Mouse (Mus musculus): ENCODE data around the gene Banp. TPM values are rescaled to one million over a fixed set of nuclear protein-coding genes. Genes with fewer than 3 reads are reported as not detected.

Gene Banp
- total RNA-seq, 1 experiment = 53.8 TPM

GRCm38 (mm10) chr8:121905420-121905819 lies 44.1 kb upstream of the Banp start:
- Histone ChIP-seq H3K9ac (ENCODE audit: insufficient read depth, low read depth, low read length, poor library complexity, severe bottlenecking) (no peak overlapping the region), H3K4me1 (ENCODE audit: control insufficient read depth in 2 of 2, insufficient read depth in 2 of 2, low read length in 2 of 2, poor library complexity in 1 of 2) (peaks cover 12 to 36% of the 10 kb centered on the region in 2 experiments; a peak in 3 of 4 replicates)
- DNase-seq (ENCODE audit: low read depth, low spot score) = no peak

DNA sequence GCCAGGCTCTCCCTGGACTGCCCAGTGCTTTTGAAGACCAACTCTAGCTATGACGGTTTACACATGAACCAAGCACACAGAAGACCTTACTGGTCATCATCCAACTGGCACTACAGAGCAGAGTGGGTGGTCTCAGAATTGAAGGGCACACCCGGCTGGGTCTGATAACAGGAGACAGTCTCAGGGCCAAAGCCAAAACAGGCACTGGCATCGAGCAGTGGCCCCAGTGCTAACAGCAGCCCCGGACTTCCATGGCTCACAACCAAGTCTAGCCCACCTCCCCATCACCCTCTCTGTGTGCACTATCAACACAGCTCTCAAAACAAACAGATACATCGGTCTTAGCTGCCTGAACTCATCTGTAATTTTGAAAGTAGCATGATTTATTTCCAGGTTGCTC lies 43.7 kb upstream of the Banp start:
- TF ChIP-seq ZC3H11A (IDR thresholded peaks at IDR 0.05; ENCODE audit: borderline replicate concordance, low read depth, low read length) (no peak), ZNF384 (IDR thresholded peaks at IDR 0.05; ENCODE audit: low read depth, low read length) (no peak), HCFC1 (IDR thresholded peaks at IDR 0.05; ENCODE audit: borderline replicate concordance, insufficient read depth, low read length) (no peak), MAFK (IDR thresholded peaks at IDR 0.05; ENCODE audit: insufficient read depth, low read depth, low read length) (no peak), CHD2 (IDR thresholded peaks at IDR 0.05; ENCODE audit: low read depth, low read length) (no peak)
- Histone ChIP-seq H3K4me1 (ENCODE audit: control insufficient read depth in 2 of 2, insufficient read depth in 2 of 2, low read length in 2 of 2, poor library complexity in 1 of 2) (peaks cover 12 to 35% of the 10 kb centered on the region in 2 experiments; a peak in 3 of 4 replicates), H3K4me3 (ENCODE audit: insufficient read depth in 1 of 2, low read depth in 1 of 2, low read length in 2 of 2, poor library complexity in 1 of 2, severe bottlenecking in 1 of 2) (peak overlapping the region; percentile 92 to 95), H3K27ac (ENCODE audit: insufficient read depth, low read depth, low read length, poor library complexity, severe bottlenecking) (no peak overlapping the region), H3K9me3 (ENCODE audit: control insufficient read depth, insufficient read depth, low read depth, low read length) (no peaks in the 10 kb centered on the region), H3K9ac (ENCODE audit: insufficient read depth, low read depth, low read length, poor library complexity, severe bottlenecking) (peak overlapping the region; percentile 93), H3K36me3 (ENCODE audit: control insufficient read depth, insufficient read depth, low read length, poor library complexity, severe bottlenecking) (peaks cover 33% of the 10 kb centered on the region)
- DNase-seq (ENCODE audit: low read depth, low spot score) = no peak
- in situ Hi-C loops (cut with MboI; ENCODE audit: low sequenced_read_pairs in 2 of 2, unreplicated experiment in 2 of 2) = no loop called here

More at GRCm38 (mm10) chr8:121905420-121905819, 44.1 kb upstream of the Banp start:
- Histone ChIP-seq H3K36me3 (ENCODE audit: control insufficient read depth, insufficient read depth, low read length, poor library complexity, severe bottlenecking) (peaks cover 35% of the 10 kb centered on the region), H3K27ac (ENCODE audit: insufficient read depth, low read depth, low read length, poor library complexity, severe bottlenecking) (no peak overlapping the region), H3K9me3 (ENCODE audit: control insufficient read depth, insufficient read depth, low read depth, low read length) (no peaks in the 10 kb centered on the region), H3K4me3 (ENCODE audit: insufficient read depth in 1 of 2, low read depth in 1 of 2, low read length in 2 of 2, poor library complexity in 1 of 2, severe bottlenecking in 1 of 2) (peak overlapping the region; percentile 92 to 95)
- in situ Hi-C loops (cut with MboI; ENCODE audit: low sequenced_read_pairs in 2 of 2, unreplicated experiment in 2 of 2) = no loop called here
- TF ChIP-seq MAFK (IDR thresholded peaks at IDR 0.05; ENCODE audit: insufficient read depth, low read depth, low read length) (no peak), CHD2 (IDR thresholded peaks at IDR 0.05; ENCODE audit: low read depth, low read length) (no peak), ZC3H11A (IDR thresholded peaks at IDR 0.05; ENCODE audit: borderline replicate concordance, low read depth, low read length) (no peak), ZNF384 (IDR thresholded peaks at IDR 0.05; ENCODE audit: low read depth, low read length) (no peak), HCFC1 (IDR thresholded peaks at IDR 0.05; ENCODE audit: borderline replicate concordance, insufficient read depth, low read length) (no peak)

DNA sequence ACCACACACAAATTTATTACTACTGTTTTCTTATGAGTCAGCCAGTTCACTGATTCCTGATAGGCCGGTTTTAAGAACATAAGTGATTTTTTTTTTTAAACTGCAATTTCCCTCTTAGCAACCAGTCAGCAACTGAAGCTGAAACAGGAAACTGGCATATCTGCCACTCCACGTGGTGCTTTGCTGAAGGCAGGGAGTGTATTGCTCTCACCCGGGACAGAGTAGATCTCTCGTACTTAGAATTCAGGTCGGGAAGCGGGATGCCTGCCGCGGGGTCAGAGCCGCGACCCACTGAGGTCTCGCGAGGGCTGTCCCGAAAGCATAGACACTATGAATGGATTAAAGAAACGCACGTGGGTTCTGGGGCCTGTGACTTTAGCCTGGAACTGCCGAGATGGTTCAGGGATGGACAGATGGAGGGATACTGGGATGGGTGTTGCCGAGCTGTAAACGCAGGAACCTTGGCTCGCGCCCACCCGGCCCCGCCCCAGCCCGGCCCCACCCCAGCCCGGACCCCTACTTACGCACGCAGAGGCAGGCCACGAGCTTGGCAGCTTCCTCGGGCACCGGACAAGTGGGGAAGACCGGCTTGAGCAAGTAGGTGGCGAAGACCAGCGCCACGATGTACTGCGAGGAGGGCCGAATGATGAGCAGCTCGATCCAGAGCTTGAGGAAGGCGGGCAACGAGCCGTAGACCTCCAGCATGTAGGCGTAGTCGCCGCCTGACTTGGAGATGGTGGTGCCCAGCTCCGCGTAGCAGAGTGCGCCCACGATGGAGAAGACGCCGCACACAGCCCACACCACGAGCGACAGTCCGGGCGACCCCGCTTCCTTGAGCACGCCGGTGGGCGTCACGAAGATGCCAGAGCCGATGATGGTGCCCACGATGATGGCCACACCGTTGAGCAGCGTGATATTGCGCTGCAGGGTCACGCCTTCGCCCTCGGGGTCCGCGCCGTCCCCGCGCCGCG lies 42.7 kb upstream of the Banp start:
- TF ChIP-seq CHD2 (IDR thresholded peaks at IDR 0.05; ENCODE audit: low read depth, low read length) (peak; percentile 55; the same call in 1 of the 2 replicates), ZC3H11A (IDR thresholded peaks at IDR 0.05; ENCODE audit: borderline replicate concordance, low read depth, low read length) (no peak)
- no peak overlapping the region for H3K27ac ChIP-seq (ENCODE audit: insufficient read depth, low read depth, low read length, poor library complexity, severe bottlenecking)
- H3K4me1 ChIP-seq (ENCODE audit: control insufficient read depth in 2 of 2, insufficient read depth in 2 of 2, low read length in 2 of 2, poor library complexity in 1 of 2) = peaks cover 12 to 28% of the 10 kb centered on the region in 2 experiments; a peak in 3 of 4 replicates
- in situ Hi-C loops (cut with MboI; ENCODE audit: low sequenced_read_pairs in 2 of 2, unreplicated experiment in 2 of 2) = no loop called here
- peak overlapping the region; percentile 92 to 95 for H3K4me3 ChIP-seq (ENCODE audit: insufficient read depth in 1 of 2, low read depth in 1 of 2, low read length in 2 of 2, poor library complexity in 1 of 2, severe bottlenecking in 1 of 2)
- no peak for DNase-seq (ENCODE audit: low read depth, low spot score)
- H3K9ac ChIP-seq (ENCODE audit: insufficient read depth, low read depth, low read length, poor library complexity, severe bottlenecking) = peak overlapping the region; percentile 93
- peaks cover 27% of the 10 kb centered on the region for H3K36me3 ChIP-seq (ENCODE audit: control insufficient read depth, insufficient read depth, low read length, poor library complexity, severe bottlenecking)
- H3K9me3 ChIP-seq (ENCODE audit: control insufficient read depth, insufficient read depth, low read depth, low read length) = no peaks in the 10 kb centered on the region

DNA sequence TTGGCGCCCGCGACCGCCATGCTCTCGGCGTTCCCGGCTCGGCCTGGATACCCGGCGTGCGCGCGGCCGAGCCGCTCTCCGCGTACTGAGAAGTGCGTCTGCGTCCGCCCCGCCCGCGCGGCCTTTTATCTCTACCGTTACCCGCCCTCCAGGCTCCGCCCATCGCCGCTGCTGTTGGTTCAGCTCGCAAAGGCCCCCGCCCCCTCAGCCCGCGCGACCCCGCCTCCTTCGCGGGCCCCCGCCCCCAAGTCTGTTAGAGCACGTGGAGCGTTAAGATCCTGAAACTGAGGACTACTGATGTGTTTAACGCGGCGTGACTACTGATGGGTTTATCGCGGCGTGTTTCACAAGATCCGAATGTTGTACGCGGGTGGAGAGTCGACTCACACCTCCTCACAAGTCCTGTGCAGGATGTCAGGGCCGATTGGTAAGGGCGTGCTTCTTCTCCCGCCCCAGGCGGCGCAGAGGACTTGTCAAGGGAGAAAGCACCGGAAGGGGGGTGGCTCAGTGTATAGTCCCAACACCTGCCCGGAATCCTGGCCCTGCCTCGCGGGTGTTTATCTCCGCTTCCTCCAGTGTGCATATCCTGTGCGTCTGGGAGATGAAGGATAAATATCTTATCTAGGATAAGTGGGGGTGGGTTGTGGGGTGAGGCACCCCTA lies 41.8 kb upstream of the Banp start, which contains the start of gene Slc7a5:
Slc7a5 (minus strand) TSS at position 108 of the 662 bp plus-strand sequence.
- peak; percentile 90 for DNase-seq (ENCODE audit: low read depth, low spot score)
- Histone ChIP-seq H3K9me3 (ENCODE audit: control insufficient read depth, insufficient read depth, low read depth, low read length) (no peaks in the 10 kb centered on the region), H3K9ac (ENCODE audit: insufficient read depth, low read depth, low read length, poor library complexity, severe bottlenecking) (peak within 1 kb of the TSS; percentile 93), H3K4me3 (ENCODE audit: insufficient read depth in 1 of 2, low read depth in 1 of 2, low read length in 2 of 2, poor library complexity in 1 of 2, severe bottlenecking in 1 of 2) (peak within 1 kb of the TSS; percentile 92 to 95), H3K4me1 (ENCODE audit: control insufficient read depth in 2 of 2, insufficient read depth in 2 of 2, low read length in 2 of 2, poor library complexity in 1 of 2) (peaks cover 10 to 21% of the 10 kb centered on the region in 2 experiments; a peak in 3 of 4 replicates), H3K27ac (ENCODE audit: insufficient read depth, low read depth, low read length, poor library complexity, severe bottlenecking) (no peak within 1 kb of the TSS), H3K36me3 (ENCODE audit: control insufficient read depth, insufficient read depth, low read length, poor library complexity, severe bottlenecking) (peaks cover 20% of the 10 kb centered on the region)
- in situ Hi-C loops (cut with MboI; ENCODE audit: low sequenced_read_pairs in 2 of 2, unreplicated experiment in 2 of 2) = no loop called here
- peak; percentile 13; the same call in 1 of the 2 replicates for TF ChIP-seq HCFC1 (IDR thresholded peaks at IDR 0.05; ENCODE audit: borderline replicate concordance, insufficient read depth, low read length)
- TF ChIP-seq CHD2 (IDR thresholded peaks at IDR 0.05; ENCODE audit: low read depth, low read length) = no peak
- TF ChIP-seq MAFK (IDR thresholded peaks at IDR 0.05; ENCODE audit: insufficient read depth, low read depth, low read length) = no peak
- TF ChIP-seq ZC3H11A (IDR thresholded peaks at IDR 0.05; ENCODE audit: borderline replicate concordance, low read depth, low read length) = no peak
- TF ChIP-seq ZNF384 (IDR thresholded peaks at IDR 0.05; ENCODE audit: low read depth, low read length) = no peak
